Mouse (Mus musculus): ENCODE results near the gene Rpp25l. TPM values are rescaled to one million over a fixed set of nuclear protein-coding genes. Genes with fewer than 3 reads are reported as not detected.
A peak's percentile ranks its signal among the peaks of the same experiment; 100 is the strongest.

Gene Rpp25l
- polyA plus RNA-seq, 1 experiment from 2014 or later, result 38.0 TPM

GRCm38 (mm10) chr4:41760288-41760721 lies 47.0 kb upstream of the Rpp25l start:
- under 1% methylated on average over 15 of the region's 15 CpGs for WGBS
- H3K4me2 ChIP-seq (replicated peaks; ENCODE audit: low read depth), result peak overlapping the region; percentile 59

GRCm38 (mm10) chr4:41759656-41760287 lies 46.4 kb upstream of the Rpp25l start:
- H3K4me1 ChIP-seq (replicated peaks; ENCODE audit: control insufficient read depth, insufficient read depth), result peaks cover 11% of the 10 kb centered on the region; the same call in 1 of the 2 replicates
- H3K9me3 ChIP-seq (ENCODE audit: control insufficient read depth, low read length), result no peaks in the 10 kb centered on the region
- H3K36me3 ChIP-seq (ENCODE audit: control insufficient read depth, insufficient read depth, low read length), result peaks cover 5% of the 10 kb centered on the region; the same call in 1 of the 2 replicates
- DNase-seq (ENCODE audit: low spot score) (no peak), ATAC-seq (ENCODE audit: low FRiP score, low TSS enrichment) (peak; percentile 27)
- peak overlapping the region; percentile 56 for H3K9ac ChIP-seq (ENCODE audit: low read length)
- H3K27ac ChIP-seq (replicated peaks), result peak overlapping the region; percentile 89
- no peak for TF ChIP-seq EP300 (optimal IDR thresholded peaks at IDR 0.05)
- TF ChIP-seq CTCF (IDR thresholded peaks at IDR 0.05; ENCODE audit: low read depth), result no peak
- WGBS, result 29% methylated on average over 6 of the region's 6 CpGs
- no peaks in the 10 kb centered on the region for H3K27me3 ChIP-seq (ENCODE audit: control insufficient read depth, insufficient read depth, low read length)
- peak overlapping the region; percentile 43 for H3K4me3 ChIP-seq (ENCODE audit: low read depth, low read length)
- peak overlapping the region; percentile 59 for H3K4me2 ChIP-seq (replicated peaks; ENCODE audit: low read depth)

More at GRCm38 (mm10) chr4:41760288-41760721, 47.0 kb upstream of the Rpp25l start:
- peak overlapping the region; percentile 89 for H3K27ac ChIP-seq (replicated peaks)
- peak overlapping the region; percentile 56 for H3K9ac ChIP-seq (ENCODE audit: low read length)
- DNase-seq (ENCODE audit: low spot score), result peak; percentile 93
- peak overlapping the region; percentile 43 for H3K4me3 ChIP-seq (ENCODE audit: low read depth, low read length)
- H3K27me3 ChIP-seq (ENCODE audit: control insufficient read depth, insufficient read depth, low read length), result no peaks in the 10 kb centered on the region
- H3K9me3 ChIP-seq (ENCODE audit: control insufficient read depth, low read length), result no peaks in the 10 kb centered on the region
- peaks cover 5% of the 10 kb centered on the region; the same call in 1 of the 2 replicates for H3K36me3 ChIP-seq (ENCODE audit: control insufficient read depth, insufficient read depth, low read length)
- H3K4me1 ChIP-seq (replicated peaks; ENCODE audit: control insufficient read depth, insufficient read depth), result peaks cover 11% of the 10 kb centered on the region; the same call in 1 of the 2 replicates
- ATAC-seq (ENCODE audit: low FRiP score, low TSS enrichment), result peak; percentile 94
- TF ChIP-seq CTCF (IDR thresholded peaks at IDR 0.05; ENCODE audit: low read depth), result peak; percentile 55
- no peak for TF ChIP-seq EP300 (optimal IDR thresholded peaks at IDR 0.05)

- H3K4me2 ChIP-seq (replicated peaks; ENCODE audit: low read depth), result no peak overlapping the region
- WGBS, result 74% methylated on average over 9 of the region's 9 CpGs
- peak overlapping the region; percentile 89 for H3K27ac ChIP-seq (replicated peaks)
- H3K4me3 ChIP-seq (ENCODE audit: low read depth, low read length), result no peak overlapping the region
- peaks cover 5% of the 10 kb centered on the region; the same call in 1 of the 2 replicates for H3K36me3 ChIP-seq (ENCODE audit: control insufficient read depth, insufficient read depth, low read length)
- H3K9ac ChIP-seq (ENCODE audit: low read length), result no peak overlapping the region
- TF ChIP-seq CTCF (IDR thresholded peaks at IDR 0.05; ENCODE audit: low read depth), result no peak
- no peak for TF ChIP-seq EP300 (optimal IDR thresholded peaks at IDR 0.05)
- DNase-seq (ENCODE audit: low spot score) (peak; percentile 46), ATAC-seq (ENCODE audit: low FRiP score, low TSS enrichment) (no peak)
- H3K9me3 ChIP-seq (ENCODE audit: control insufficient read depth, low read length), result no peaks in the 10 kb centered on the region
- H3K27me3 ChIP-seq (ENCODE audit: control insufficient read depth, insufficient read depth, low read length), result no peaks in the 10 kb centered on the region
- H3K4me1 ChIP-seq (replicated peaks; ENCODE audit: control insufficient read depth, insufficient read depth), result peaks cover 11% of the 10 kb centered on the region; the same call in 1 of the 2 replicates
Measured at GRCm38 (mm10) chr4:41759206-41759605, 45.9 kb upstream of the Rpp25l start.

GRCm38 (mm10) chr4:41758701-41759100 lies 45.4 kb upstream of the Rpp25l start:
- DNase-seq (ENCODE audit: low spot score) (no peak), ATAC-seq (ENCODE audit: low FRiP score, low TSS enrichment) (no peak)
- no peak overlapping the region for H3K27ac ChIP-seq (replicated peaks)
- no peaks in the 10 kb centered on the region for H3K9me3 ChIP-seq (ENCODE audit: control insufficient read depth, low read length)
- H3K4me3 ChIP-seq (ENCODE audit: low read depth, low read length), result no peak overlapping the region
- no peak for TF ChIP-seq CTCF (IDR thresholded peaks at IDR 0.05; ENCODE audit: low read depth)
- TF ChIP-seq EP300 (optimal IDR thresholded peaks at IDR 0.05), result no peak
- H3K27me3 ChIP-seq (ENCODE audit: control insufficient read depth, insufficient read depth, low read length), result no peaks in the 10 kb centered on the region
- no peak overlapping the region for H3K4me2 ChIP-seq (replicated peaks; ENCODE audit: low read depth)
- H3K4me1 ChIP-seq (replicated peaks; ENCODE audit: control insufficient read depth, insufficient read depth), result peaks cover 11% of the 10 kb centered on the region; the same call in 1 of the 2 replicates
- H3K36me3 ChIP-seq (ENCODE audit: control insufficient read depth, insufficient read depth, low read length), result peaks cover 5% of the 10 kb centered on the region; the same call in 1 of the 2 replicates
- 92% methylated on average over 4 of the region's 4 CpGs for WGBS
- H3K9ac ChIP-seq (ENCODE audit: low read length), result no peak overlapping the region

GRCm38 (mm10) chr4:41758021-41758420 lies 44.7 kb upstream of the Rpp25l start:
- DNase-seq (ENCODE audit: low spot score), result no peak
- Histone ChIP-seq H3K36me3 (ENCODE audit: control insufficient read depth, insufficient read depth, low read length) (peaks cover 5% of the 10 kb centered on the region; the same call in 1 of the 2 replicates), H3K9me3 (ENCODE audit: control insufficient read depth, low read length) (no peaks in the 10 kb centered on the region), H3K27ac (replicated peaks) (no peak overlapping the region), H3K4me2 (replicated peaks; ENCODE audit: low read depth) (no peak overlapping the region), H3K9ac (ENCODE audit: low read length) (no peak overlapping the region), H3K4me1 (replicated peaks; ENCODE audit: control insufficient read depth, insufficient read depth) (peaks cover 11% of the 10 kb centered on the region; the same call in 1 of the 2 replicates), H3K4me3 (ENCODE audit: low read depth, low read length) (no peak overlapping the region), H3K27me3 (ENCODE audit: control insufficient read depth, insufficient read depth, low read length) (no peaks in the 10 kb centered on the region)
- WGBS, result 80% methylated on average over 11 of the region's 11 CpGs
- no peak for ATAC-seq (ENCODE audit: low FRiP score, low TSS enrichment)
- TF ChIP-seq CTCF (IDR thresholded peaks at IDR 0.05; ENCODE audit: low read depth), result no peak
- no peak for TF ChIP-seq EP300 (optimal IDR thresholded peaks at IDR 0.05)

GRCm38 (mm10) chr4:41757321-41757720 lies 44.0 kb upstream of the Rpp25l start:
- Histone ChIP-seq H3K36me3 (ENCODE audit: control insufficient read depth, insufficient read depth, low read length) (peaks cover 5% of the 10 kb centered on the region; the same call in 1 of the 2 replicates), H3K4me1 (replicated peaks; ENCODE audit: control insufficient read depth, insufficient read depth) (peaks cover 8% of the 10 kb centered on the region; the same call in 1 of the 2 replicates), H3K4me2 (replicated peaks; ENCODE audit: low read depth) (no peak overlapping the region)

More at GRCm38 (mm10) chr4:41757321-41757720, 44.0 kb upstream of the Rpp25l start:
- Histone ChIP-seq H3K9ac (ENCODE audit: low read length) (no peak overlapping the region), H3K9me3 (ENCODE audit: control insufficient read depth, low read length) (no peaks in the 10 kb centered on the region), H3K27ac (replicated peaks) (no peak overlapping the region), H3K27me3 (ENCODE audit: control insufficient read depth, insufficient read depth, low read length) (no peaks in the 10 kb centered on the region), H3K4me3 (ENCODE audit: low read depth, low read length) (no peak overlapping the region)
- WGBS, result 95% methylated on average over 13 of the region's 13 CpGs
- no peak for ATAC-seq (ENCODE audit: low FRiP score, low TSS enrichment)
- TF ChIP-seq EP300 (optimal IDR thresholded peaks at IDR 0.05) (no peak), CTCF (IDR thresholded peaks at IDR 0.05; ENCODE audit: low read depth) (no peak)
- no peak for DNase-seq (ENCODE audit: low spot score)
